Mouse (Mus musculus) kidney, adult 2 months (tissue): ENCODE data around the gene P3h2.

ENCODE experiments used
- CTCF ChIP-seq: fragments of 200-500 bp; conservative IDR thresholded peaks from 2 replicates; pipeline ENCODE4 v1.5.1; 2011; ENCODE audit warnings: low read depth, mild to moderate bottlenecking, control low read depth, low read length, moderate library complexity, mixed read lengths; ENCODE audit not compliant: insufficient read depth, insufficient read length
- POLR2A ChIP-seq: fragments of 200-500 bp; IDR thresholded peaks from one replicate; pipeline ENCODE4 v1.6.1; 2011; ENCODE audit warnings: low read depth, low read length, control low read depth

DNA sequence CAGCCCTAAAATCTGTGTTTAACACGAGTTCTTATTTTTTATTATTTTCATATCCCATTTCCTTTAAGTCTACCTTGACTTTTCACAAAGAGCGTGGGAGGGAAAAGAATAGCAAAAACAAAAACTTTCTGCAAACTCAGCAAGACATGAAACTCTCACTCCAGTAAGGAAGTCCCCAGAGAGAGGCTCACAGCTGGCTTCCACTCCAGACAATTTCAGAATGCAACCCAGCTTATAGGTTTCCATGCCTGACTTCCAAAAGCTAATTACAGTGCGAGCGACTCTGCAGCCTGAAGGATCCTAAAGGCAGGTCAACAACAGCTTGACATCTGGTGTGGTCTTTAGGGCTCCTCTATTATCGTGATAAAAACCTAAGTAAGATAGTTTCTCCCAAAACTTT lies 70.5 kb downstream of the P3h2 start:
- TF ChIP-seq CTCF (no peak), POLR2A (no peak)
